Mouse (Mus musculus) G1E (cell line): Measurements from ENCODE around the gene Zdhhc3.

Experiments
- CTCF ChIP-seq: IDR thresholded peaks from 2 replicates; pipeline ENCODE4 v1.5.1; 2012; ENCODE audit warnings: low read depth, low read length, inconsistent platforms, mixed read lengths
- TAL1 ChIP-seq: conservative IDR thresholded peaks from 2 replicates; pipeline ENCODE4 v1.6.1; 2012; ENCODE audit warnings: low read depth, low read length, inconsistent platforms, mixed read lengths

GRCm38 (mm10) chr9:123021636-123022379 is 91.2 kb downstream of the Zdhhc3 start:
- TF ChIP-seq CTCF (no peak), TAL1 (no peak)
